Mouse (Mus musculus) heart, postnatal 0 days (tissue): ENCODE measurements around the gene Cwc27. TPM values are rescaled to one million over a fixed set of nuclear protein-coding genes. Genes with fewer than 3 reads are reported as not detected.
A peak's percentile ranks its signal among the peaks of the same experiment; 100 is the strongest.

Source experiments
- ATAC-seq: fragments of 200-750 bp; cut with Nextera tagmentation; 2 replicates; pipeline ENCODE4 v1.8.0; 2017; ENCODE audit warnings: low read depth, moderate number of reproducible peaks, moderate library complexity; ENCODE audit not compliant: insufficient read depth
- DNase-seq: peaks from one replicate; pipeline ENCODE4 v3.0.0-alpha.2; 2016; ENCODE audit warnings: low spot score
- H3K27ac ChIP-seq: fragments of 300-500 bp; sonication (generic); 2 replicates; pipeline ENCODE4 v1.5.1; 2014; ENCODE audit warnings: low read depth, mild to moderate bottlenecking
- H3K27me3 ChIP-seq: fragments of 300-500 bp; sonication (generic); 2 replicates; pipeline ENCODE4 v1.6.1; 2014; ENCODE audit warnings: low read length, mixed read lengths; ENCODE audit not compliant: control insufficient read depth, insufficient read depth
- H3K36me3 ChIP-seq: fragments of 300-500 bp; sonication (generic); replicated peaks from 2 replicates; pipeline ENCODE4 v1.6.1; 2014; ENCODE audit warnings: low read length, mixed read lengths; ENCODE audit not compliant: control insufficient read depth, insufficient read depth
- H3K4me1 ChIP-seq: fragments of 300-500 bp; sonication (generic); 2 replicates; pipeline ENCODE4 v1.6.1; 2014; ENCODE audit warnings: antibody characterized with exemption; ENCODE audit not compliant: control insufficient read depth, insufficient read depth
- H3K4me2 ChIP-seq: fragments of 300-500 bp; sonication (generic); 2 replicates; pipeline ENCODE4 v1.6.1; 2014; ENCODE audit warnings: low read depth, mild to moderate bottlenecking, low read length, moderate library complexity
- H3K4me3 ChIP-seq: fragments of 300-500 bp; sonication (generic); 2 replicates; pipeline ENCODE4 v1.5.1; 2014; ENCODE audit warnings: low read depth, low read length
- H3K9ac ChIP-seq: fragments of 300-500 bp; sonication (generic); replicated peaks from 2 replicates; pipeline ENCODE4 v1.6.1; 2014; ENCODE audit warnings: low read depth, low read length, mixed read lengths
- H3K9me3 ChIP-seq: fragments of 300-500 bp; sonication (generic); replicated peaks from 2 replicates; pipeline ENCODE4 v1.6.1; 2016; ENCODE audit warnings: low read length; ENCODE audit not compliant: control insufficient read depth
- CTCF ChIP-seq: IDR thresholded peaks from 2 replicates; pipeline ENCODE4 v1.5.1; 2016; ENCODE audit warnings: antibody characterized with exemption, control low read depth, low read depth
- EP300 ChIP-seq: IDR thresholded peaks from 2 replicates; pipeline ENCODE4 v1.6.1; 2016; ENCODE audit warnings: antibody characterized with exemption, low read depth
- WGBS: fragments of 180-500 bp; shearing (Covaris S2); extraction: QIAGEN DNeasy Blood & Tissue Kit; methylation state at CpG from one replicate; pipeline ENCODE4 v1.1.7; 2014; 5-methylcytosine and 5-hydroxymethylcytosine counted together
- polyA plus RNA-seq: library from polyadenylated mRNA; unstranded; fragments of >200 nt; fragmentation: Nextera tagmentation; extraction: Ambion mirVana; gene quantifications from 2 replicates; pipeline ENCODE4 v1.2.1, GENCODE M21; 2015
- total RNA-seq: library from RNA; depleted of rRNA; stranded (reverse); fragments of >200 nt; gene quantifications from 2 replicates; pipeline ENCODE4 v1.2.3, GENCODE M21; 2014; ENCODE audit warnings: low replicate concordance

Cwc27 gene
- total and polyA plus RNA-seq, 2 experiments from 2014 or later: 21.4 to 26.5 TPM

DNA sequence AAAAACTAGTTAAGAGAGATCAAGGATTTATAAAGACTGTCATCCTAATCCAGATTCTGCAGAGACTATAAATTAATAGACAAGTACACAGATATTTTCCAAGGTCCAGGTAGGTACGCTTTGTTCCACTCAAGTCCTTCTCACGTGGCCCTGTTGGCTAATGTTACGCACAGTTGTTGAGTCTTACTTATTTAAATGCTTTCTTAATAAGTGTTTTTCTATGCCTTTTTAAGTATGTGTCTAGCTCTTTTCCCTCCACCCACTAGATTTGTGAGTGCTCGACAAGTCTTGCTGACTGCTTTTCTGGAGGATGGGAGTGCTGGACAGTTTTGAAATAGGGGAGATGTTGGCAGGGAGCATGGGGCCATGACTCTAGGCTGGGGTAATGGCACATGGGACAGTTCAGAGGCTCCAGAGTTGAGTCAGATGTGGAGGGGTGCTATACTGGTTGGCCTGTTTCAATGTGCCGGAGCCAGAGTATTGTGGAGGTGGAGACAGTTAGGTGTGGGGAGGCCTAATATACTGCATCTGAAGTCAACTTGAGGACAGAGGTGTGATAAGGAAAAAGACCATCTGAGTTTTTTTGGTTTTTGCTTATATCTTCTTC is 160.2 kb downstream of the Cwc27 start:
- Histone ChIP-seq H3K36me3 (peaks cover 22% of the 10 kb centered on the region), H3K9me3 (no peaks in the 10 kb centered on the region), H3K4me1 (no peaks in the 10 kb centered on the region), H3K4me2 (no peak overlapping the region), H3K9ac (no peak overlapping the region), H3K27ac (no peak overlapping the region), H3K27me3 (no peaks in the 10 kb centered on the region), H3K4me3 (no peak overlapping the region)
- TF ChIP-seq EP300 (no peak), CTCF (no peak)
- 92% methylated on average over 5 of the region's 5 CpGs for WGBS
- no peak for ATAC-seq
- DNase-seq: no peak

DNA sequence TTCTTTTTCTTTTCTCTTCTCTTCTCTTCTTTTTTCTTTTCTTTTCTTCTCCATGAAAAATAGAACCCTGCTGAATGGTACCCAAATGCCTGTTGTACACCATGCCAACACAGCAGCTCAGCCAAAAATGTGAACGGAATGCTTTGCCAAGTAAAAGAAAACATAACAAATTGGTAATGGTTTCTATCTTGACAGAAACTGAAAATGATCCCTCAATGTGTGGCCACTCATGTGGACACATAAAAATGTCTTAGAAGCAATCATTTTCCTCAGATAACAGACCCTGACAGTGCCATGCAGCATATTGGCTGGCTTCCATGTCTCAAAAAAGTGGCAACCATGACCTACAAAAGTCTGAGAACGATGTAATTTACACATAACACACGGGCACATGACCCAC is 161.8 kb downstream of the Cwc27 start:
- Histone ChIP-seq H3K9ac (no peak overlapping the region), H3K27ac (no peak overlapping the region), H3K9me3 (no peaks in the 10 kb centered on the region), H3K36me3 (peaks cover 18% of the 10 kb centered on the region), H3K4me3 (no peak overlapping the region), H3K4me1 (no peaks in the 10 kb centered on the region), H3K4me2 (no peak overlapping the region), H3K27me3 (no peaks in the 10 kb centered on the region)
- TF ChIP-seq EP300: no peak
- no peak for TF ChIP-seq CTCF
- ATAC-seq: no peak
- DNase-seq: no peak
- 70% methylated on average over 3 of the region's 3 CpGs for WGBS

DNA sequence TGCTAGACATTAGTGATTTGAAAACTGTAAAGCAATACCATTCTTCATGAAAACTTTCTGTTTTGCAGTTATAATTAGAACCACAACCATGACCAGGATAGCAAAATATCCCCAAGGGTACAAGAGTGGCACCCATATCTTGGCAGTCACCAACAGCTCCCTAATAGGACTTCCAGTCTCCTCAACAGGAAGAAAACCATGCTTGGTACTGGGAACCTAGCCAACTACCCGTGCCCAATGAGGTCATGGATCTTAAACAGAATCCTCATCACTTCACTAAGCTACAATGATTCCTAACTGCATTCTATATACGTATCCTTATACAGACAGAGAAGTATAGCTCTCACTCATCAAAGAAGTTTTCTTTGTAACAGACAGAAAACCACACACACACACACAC is 165.2 kb downstream of the Cwc27 start:
- H3K27ac ChIP-seq: peak overlapping the region; percentile 72
- peak; percentile 84 for DNase-seq

DNA sequence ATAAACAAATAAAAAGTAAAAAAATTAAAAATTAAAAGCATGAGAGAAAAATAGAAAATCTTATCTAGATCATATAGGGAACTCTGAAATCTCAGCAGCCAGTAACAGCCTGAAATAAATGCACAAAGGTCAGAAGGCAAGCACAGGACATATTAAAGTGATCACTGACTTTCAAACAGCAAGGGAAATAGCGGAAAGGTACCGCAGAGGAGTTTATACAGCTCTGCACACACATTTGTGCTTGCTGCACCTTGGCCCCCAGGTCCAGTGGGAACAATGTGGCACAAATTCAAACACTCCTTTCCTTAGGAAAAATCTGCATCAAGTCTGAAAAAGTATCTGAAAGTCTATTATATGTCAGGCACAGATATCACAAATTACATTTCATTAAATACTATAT is 166.3 kb downstream of the Cwc27 start:
- Histone ChIP-seq H3K9ac (no peak overlapping the region), H3K36me3 (no peaks in the 10 kb centered on the region), H3K27ac (no peak overlapping the region), H3K4me2 (no peak overlapping the region), H3K4me3 (no peak overlapping the region), H3K4me1 (peaks cover 4% of the 10 kb centered on the region), H3K9me3 (no peaks in the 10 kb centered on the region), H3K27me3 (no peaks in the 10 kb centered on the region)
- TF ChIP-seq EP300 (no peak), CTCF (no peak)
- WGBS: 99% methylated on average over 2 of the region's 2 CpGs
- no peak for ATAC-seq
- no peak for DNase-seq

More for the DNA sequence above, 165.2 kb downstream of the Cwc27 start:
- no peak overlapping the region for H3K4me3 ChIP-seq
- H3K9ac ChIP-seq: no peak overlapping the region
- H3K27me3 ChIP-seq: no peaks in the 10 kb centered on the region
- no peaks in the 10 kb centered on the region for H3K9me3 ChIP-seq
- TF ChIP-seq EP300: peak; percentile 66; the same call in 1 of the 2 replicates
- TF ChIP-seq CTCF: no peak
- peak; percentile 91 for ATAC-seq
- peaks cover 8% of the 10 kb centered on the region for H3K36me3 ChIP-seq
- 38% methylated on average over 2 of the region's 2 CpGs for WGBS
- no peak overlapping the region for H3K4me2 ChIP-seq
- no peaks in the 10 kb centered on the region for H3K4me1 ChIP-seq

DNA sequence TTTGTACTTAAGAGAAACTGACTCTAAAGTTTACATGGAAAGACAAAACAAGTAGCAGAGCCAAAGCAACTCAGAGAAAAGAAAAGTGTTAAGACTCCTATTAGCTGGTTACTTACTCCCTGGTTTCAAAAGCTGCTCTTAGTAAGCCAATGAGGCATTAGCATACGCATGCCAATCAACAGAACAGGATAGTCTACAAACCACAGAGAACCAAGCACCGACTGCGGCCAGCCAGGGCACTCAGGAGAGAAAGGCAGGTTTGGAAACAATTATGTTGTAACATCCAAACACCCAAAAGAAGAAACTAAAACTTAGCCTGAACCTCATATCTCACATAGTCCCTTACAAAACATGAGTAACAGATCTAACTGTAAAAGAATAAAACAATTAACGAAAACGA is 166.8 kb downstream of the Cwc27 start:
- DNase-seq (no peak), ATAC-seq (no peak)
- Histone ChIP-seq H3K4me3 (no peak overlapping the region), H3K27ac (no peak overlapping the region), H3K4me1 (peaks cover 8% of the 10 kb centered on the region), H3K9me3 (no peaks in the 10 kb centered on the region), H3K9ac (no peak overlapping the region), H3K36me3 (no peaks in the 10 kb centered on the region), H3K27me3 (no peaks in the 10 kb centered on the region), H3K4me2 (no peak overlapping the region)
- 81% methylated on average over 5 of the region's 5 CpGs for WGBS
- TF ChIP-seq CTCF (no peak), EP300 (no peak)

DNA sequence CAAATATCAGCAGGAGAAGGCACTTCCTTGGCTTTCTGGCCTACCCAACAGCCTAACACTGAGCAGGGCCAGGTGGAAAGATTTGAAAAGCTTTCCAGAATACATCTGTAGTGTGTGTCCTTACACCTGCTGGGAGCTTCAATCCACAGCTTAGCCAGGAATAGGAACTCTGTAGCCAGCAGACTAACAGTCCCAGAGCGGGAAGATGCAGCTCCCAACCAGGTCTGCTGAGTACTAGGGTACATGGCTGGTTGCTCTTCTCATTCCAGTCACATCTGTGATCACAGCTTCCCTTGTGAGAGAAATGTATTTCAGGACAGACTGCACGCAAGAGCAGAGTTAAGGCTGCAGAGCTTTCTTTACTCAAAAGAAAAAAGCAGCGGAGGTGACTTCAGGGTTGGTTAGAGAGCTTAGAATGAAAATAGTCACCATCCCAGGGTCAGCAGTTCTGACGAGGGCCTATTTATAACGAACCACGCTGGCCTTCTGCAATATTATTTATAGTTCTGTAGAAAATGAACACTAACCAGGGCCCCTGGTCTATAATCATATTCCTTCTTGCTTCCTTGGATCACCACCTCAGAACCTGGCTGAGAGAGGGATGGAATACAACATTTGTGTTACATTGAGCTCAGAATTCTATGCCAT is 171.0 kb downstream of the Cwc27 start:
- peak overlapping the region; percentile 96 for H3K27ac ChIP-seq
- DNase-seq: peak; percentile 76
- 35% methylated on average over 6 of the region's 6 CpGs for WGBS

More for the DNA sequence above, 171.0 kb downstream of the Cwc27 start:
- H3K27me3 ChIP-seq: no peaks in the 10 kb centered on the region
- no peaks in the 10 kb centered on the region for H3K9me3 ChIP-seq
- no peak for TF ChIP-seq CTCF
- no peak for TF ChIP-seq EP300
- no peak overlapping the region for H3K4me3 ChIP-seq
- peak; percentile 82 for ATAC-seq
- peaks cover 8% of the 10 kb centered on the region for H3K4me1 ChIP-seq
- no peak overlapping the region for H3K4me2 ChIP-seq
- peak overlapping the region; percentile 42; the same call in 1 of the 2 replicates for H3K9ac ChIP-seq
- H3K36me3 ChIP-seq: no peaks in the 10 kb centered on the region
